In genomic region chr7:84315353-84316003, GRCm38 (mm10) we compare ENCODE assay signal across 9 mouse cellular contexts.
DNase-seq lines count a peak whose midpoint lies in the region; ATAC-seq lines count a peak whose summit lies in the region.
"Had no signal": no experiment of that assay in that cellular context is flagged by ENCODE, and none has a peak within 500 bp of the region (broad histone marks: within the 10 kb centered on the region; RNA-seq: fewer than 3 reads in every experiment).

No protein-coding gene starts in this region.

- no peak overlapping the region for H3K27ac ChIP-seq in hindbrain, embryonic 11.5 days (ENCODE audit: low read depth, low read length)
- no peak overlapping the region for H3K27ac ChIP-seq in hindbrain, embryonic 12.5 days
- 0 out of 2 replicates have a peak overlapping the region, but pooled peaks have one; percentile 31 for H3K27ac ChIP-seq in lung, embryonic 15.5 days
- no peak overlapping the region for H3K27ac ChIP-seq in forebrain, embryonic 15.5 days (replicated peaks)

- no peaks in the 10 kb centered on the region for H3K9me3 ChIP-seq in hindbrain, embryonic 11.5 days (ENCODE audit: control insufficient read depth, low read length)
- H3K9me3 ChIP-seq in hindbrain, embryonic 12.5 days (replicated peaks), result no peaks in the 10 kb centered on the region
- H3K9me3 ChIP-seq in lung, embryonic 15.5 days, result no peaks in the 10 kb centered on the region
- no peaks in the 10 kb centered on the region for H3K9me3 ChIP-seq in forebrain, embryonic 15.5 days
- H3K9me3 ChIP-seq: megakaryocyte, embryonic 14.5 days had no signal

- H3K9ac ChIP-seq in hindbrain, embryonic 11.5 days (ENCODE audit: low read depth, low read length), result no peak overlapping the region
- no peak overlapping the region for H3K9ac ChIP-seq in hindbrain, embryonic 12.5 days
- H3K9ac ChIP-seq in lung, embryonic 15.5 days, result no peak overlapping the region
- H3K9ac ChIP-seq in forebrain, embryonic 15.5 days (replicated peaks), result no peak overlapping the region

- no peak for ATAC-seq in hindbrain, embryonic 11.5 days (ENCODE audit: low FRiP score)
- no peak for ATAC-seq in hindbrain, embryonic 12.5 days (ENCODE audit: low FRiP score)
- peak; percentile 75; the same call in 1 of the 2 replicates for ATAC-seq in lung, embryonic 15.5 days (ENCODE audit: borderline replicate concordance, extremely low read depth, low FRiP score, low TSS enrichment)
- no peak for ATAC-seq in erythroblast, adult 5-6 weeks (replicated peaks; ENCODE audit: low FRiP score, poor library complexity, severe bottlenecking)
- ATAC-seq in forebrain, embryonic 15.5 days (replicated peaks), result no peak

- H3K36me3 ChIP-seq in hindbrain, embryonic 11.5 days (ENCODE audit: control insufficient read depth, insufficient read depth, low read length), result no peaks in the 10 kb centered on the region
- H3K36me3 ChIP-seq in hindbrain, embryonic 12.5 days, result peaks cover 9% of the 10 kb centered on the region
- H3K36me3 ChIP-seq in lung, embryonic 15.5 days, result no peaks in the 10 kb centered on the region
- H3K36me3 ChIP-seq in forebrain, embryonic 15.5 days, result no peaks in the 10 kb centered on the region; the same call in 1 of the 2 replicates

- DNase-seq in hindbrain, embryonic 11.5 days (ENCODE audit: low spot score), result peak; percentile 11
- DNase-seq in A20 (ENCODE audit: low read depth, low spot score), result peak; percentile 30
- DNase-seq in R1 (ENCODE audit: low read depth, low spot score), result peak; percentile 47
- DNase-seq in neural tube, embryonic 10.5 days (ENCODE audit: extremely low spot score, low spot score), result no peak

- H3K4me3 ChIP-seq in hindbrain, embryonic 11.5 days (ENCODE audit: low read depth, low read length), result no peak overlapping the region
- no peak overlapping the region for H3K4me3 ChIP-seq in hindbrain, embryonic 12.5 days
- no peak overlapping the region for H3K4me3 ChIP-seq in lung, embryonic 15.5 days
- no peak overlapping the region for H3K4me3 ChIP-seq in forebrain, embryonic 15.5 days
- H3K4me3 ChIP-seq: megakaryocyte, embryonic 14.5 days had no signal

- H3K4me1 ChIP-seq in hindbrain, embryonic 11.5 days (replicated peaks; ENCODE audit: control insufficient read depth, insufficient read depth, low read length), result no peaks in the 10 kb centered on the region
- peaks cover 3% of the 10 kb centered on the region; the same call in 1 of the 2 replicates for H3K4me1 ChIP-seq in hindbrain, embryonic 12.5 days
- peaks cover 16% of the 10 kb centered on the region; the same call in 1 of the 2 replicates for H3K4me1 ChIP-seq in lung, embryonic 15.5 days
- H3K4me1 ChIP-seq in forebrain, embryonic 15.5 days, result peaks cover 14% of the 10 kb centered on the region
- H3K4me1 ChIP-seq: megakaryocyte, embryonic 14.5 days had no signal

- WGBS in hindbrain, embryonic 11.5 days, result 54% methylated on average over 7 of the region's 7 CpGs
- 70% methylated on average over 7 of the region's 7 CpGs for WGBS in hindbrain, embryonic 12.5 days
- WGBS in lung, embryonic 15.5 days, result 30% methylated on average over 7 of the region's 7 CpGs
- WGBS in forebrain, embryonic 15.5 days, result 63% methylated on average over 7 of the region's 7 CpGs

- no peaks in the 10 kb centered on the region for H3K27me3 ChIP-seq in hindbrain, embryonic 11.5 days (ENCODE audit: control insufficient read depth, insufficient read depth, low read length)
- H3K27me3 ChIP-seq in hindbrain, embryonic 12.5 days, result no peaks in the 10 kb centered on the region
- no peaks in the 10 kb centered on the region for H3K27me3 ChIP-seq in lung, embryonic 15.5 days
- H3K27me3 ChIP-seq in forebrain, embryonic 15.5 days, result no peaks in the 10 kb centered on the region

- H3K4me2 ChIP-seq in hindbrain, embryonic 11.5 days (replicated peaks; ENCODE audit: low read depth, low read length), result no peak overlapping the region
- H3K4me2 ChIP-seq in hindbrain, embryonic 12.5 days (replicated peaks), result no peak overlapping the region
- H3K4me2 ChIP-seq in lung, embryonic 15.5 days, result no peak overlapping the region
- H3K4me2 ChIP-seq in forebrain, embryonic 15.5 days (replicated peaks), result no peak overlapping the region
